9 mouse cellular contexts compared by ENCODE assay signal in the genomic region with DNA sequence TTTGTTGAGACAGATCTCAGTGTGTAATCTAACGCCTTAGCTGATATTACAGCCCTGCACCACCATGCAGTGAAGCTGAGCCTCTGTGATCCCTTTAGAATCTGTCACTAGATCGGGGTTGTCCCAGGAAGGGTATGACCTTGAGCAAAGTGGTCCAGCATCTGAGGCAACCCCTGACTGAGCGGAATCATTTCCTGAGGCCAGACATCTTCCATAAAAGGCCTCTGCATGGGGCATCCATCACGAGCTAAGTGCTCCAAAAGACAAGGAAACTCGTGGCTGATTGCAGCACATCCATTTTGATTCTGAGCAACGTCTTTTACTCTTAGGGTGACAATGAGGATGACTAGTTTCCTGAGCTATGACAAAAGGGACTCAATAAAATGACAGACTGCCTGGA.
"Had no signal": no experiment of that assay in that cellular context is flagged by ENCODE, and none has a peak within 500 bp of the region (broad histone marks: within the 10 kb centered on the region; RNA-seq: fewer than 3 reads in every experiment).

No protein-coding gene starts in this region.

- DNase-seq: liver, postnatal 0 days; lung, adult 2 months; lung, postnatal 4 days; midbrain, embryonic 14.5 days; retina, postnatal 1 day; right cerebral cortex, postnatal 14 days; thymus, adult 18-20 months; thymus, postnatal 14 days; thymus, postnatal 36 days had no signal
